Mouse (Mus musculus): ENCODE results near the gene Kctd11. TPM values are rescaled to one million over a fixed set of nuclear protein-coding genes. Genes with fewer than 3 reads are reported as not detected.

Kctd11 gene
- total and polyA plus RNA-seq, 3 experiments: 1.8 to 3.9 (median 2.1) TPM

GRCm38 (mm10) chr11:69913554-69914371 is 32.6 kb upstream of the Kctd11 start, which contains the start of gene Gps2:
Gps2 (plus strand) TSS chr11:69913888.
- DNase-seq (ENCODE audit: extremely low read depth): peak; percentile 97
- Histone ChIP-seq H3K4me3 (replicated peaks in 1 of 3; ENCODE audit: low read depth in 2 of 3, low read length in 2 of 3, poor library complexity in 1 of 3) (peak within 1 kb of the TSS; percentile 67 to 91 (median 79)), H3K27me3 (replicated peaks) (no peaks in the 10 kb centered on the region), H3K27ac (ENCODE audit: insufficient read depth, low read depth) (peak within 1 kb of the TSS; percentile 54), H3K79me2 (replicated peaks; ENCODE audit: control insufficient read depth, extremely low read depth, insufficient read depth, poor library complexity, severe bottlenecking) (peaks cover 28% of the 10 kb centered on the region), H3K36me3 (replicated peaks in 1 of 2; ENCODE audit: control insufficient read depth in 1 of 2, insufficient read depth in 1 of 2, low read length in 1 of 2) (peaks cover 82 to 92% of the 10 kb centered on the region in 2 experiments), H3K4me2 (ENCODE audit: insufficient read depth, low read depth, poor library complexity, severe bottlenecking) (peak within 1 kb of the TSS; percentile 81), H3K4me1 (ENCODE audit: control insufficient read depth in 1 of 2, insufficient read depth in 2 of 2) (peaks cover 21 to 54% of the 10 kb centered on the region in 2 experiments), H3K9ac (ENCODE audit: insufficient read depth, low read depth) (peak within 1 kb of the TSS; percentile 71), H3K9me3 (replicated peaks; ENCODE audit: low read length) (no peaks in the 10 kb centered on the region)
- in situ Hi-C loops (cut with MboI; ENCODE audit: low pct_ligation_motif_present, low pct_unique_long_range_greater_than_20kb, low sequenced_read_pairs) (no loop called here), dilution Hi-C loops (cut with MboI; ENCODE audit: extremely low pct_ligation_motif_present, extremely low pct_unique_long_range_greater_than_20kb, low sequenced_read_pairs) (no loop called here)
- TF ChIP-seq POLR2AphosphoS2 (IDR thresholded peaks at IDR 0.05; ENCODE audit: low read depth, low read length) (peak; percentile 97), JUND (conservative IDR thresholded peaks at IDR 0.05; ENCODE audit: low read depth, low read length) (no peak), NELFE (IDR thresholded peaks at IDR 0.05; ENCODE audit: low read depth, low read length) (peak; percentile 78), UBTF (IDR thresholded peaks at IDR 0.05; ENCODE audit: low read depth, low read length) (peak; percentile 75), IRF4 (IDR thresholded peaks at IDR 0.05; ENCODE audit: low read depth, low read length) (peak; percentile 71), MXI1 (IDR thresholded peaks at IDR 0.05; ENCODE audit: low read depth, low read length) (peak; percentile 98), BHLHE40 (IDR thresholded peaks at IDR 0.05; ENCODE audit: low read depth, low read length) (peak; percentile 74), MYC (IDR thresholded peaks at IDR 0.05; ENCODE audit: low read depth, low read length) (peak; percentile 98), ZC3H11A (IDR thresholded peaks at IDR 0.05; ENCODE audit: low read depth, low read length) (no peak), RCOR1 (conservative IDR thresholded peaks at IDR 0.05; ENCODE audit: low read depth, low read length) (no peak), USF2 (conservative IDR thresholded peaks at IDR 0.05; ENCODE audit: low read depth, low read length) (peak; percentile 46; the same call in 1 of the 2 replicates), MAX (IDR thresholded peaks at IDR 0.05; ENCODE audit: low read length) (peak; percentile 90), TBP (conservative IDR thresholded peaks at IDR 0.05; ENCODE audit: low read depth, low read length) (peak; percentile 71), ZKSCAN1 (IDR thresholded peaks at IDR 0.05; ENCODE audit: borderline replicate concordance, low read depth, low read length) (no peak), USF1 (IDR thresholded peaks at IDR 0.05; ENCODE audit: low read depth, low read length) (peak; percentile 80), POLR2A (IDR thresholded peaks at IDR 0.05; ENCODE audit: low read depth, low read length) (peak; percentile 86), SIN3A (IDR thresholded peaks at IDR 0.05; ENCODE audit: low read length) (peak; percentile 99), MAZ (IDR thresholded peaks at IDR 0.05; ENCODE audit: low read depth, low read length) (peak; percentile 81), GABPA (IDR thresholded peaks at IDR 0.05; ENCODE audit: insufficient replicate concordance, low read depth, low read length) (peak; percentile 43; the same call in 1 of the 2 replicates), ZMIZ1 (IDR thresholded peaks at IDR 0.05; ENCODE audit: low read depth, low read length) (peak; percentile 93), NRF1 (IDR thresholded peaks at IDR 0.05; ENCODE audit: low read depth, low read length) (peak; percentile 45), MEF2A (IDR thresholded peaks at IDR 0.05; ENCODE audit: borderline replicate concordance, low read depth, low read length) (no peak; the same call in 1 of the 2 replicates), CHD2 (IDR thresholded peaks at IDR 0.05; ENCODE audit: low read length) (peak; percentile 98), CTCF (conservative IDR thresholded peaks at IDR 0.05 in 1 of 2, IDR thresholded peaks at IDR 0.05 in 1 of 2; ENCODE audit: low read depth in 2 of 2, low read length in 2 of 2) (no peak), HCFC1 (IDR thresholded peaks at IDR 0.05; ENCODE audit: low read depth, low read length) (peak; percentile 96), CHD1 (IDR thresholded peaks at IDR 0.05; ENCODE audit: low read depth, low read length) (no peak), KAT2A (IDR thresholded peaks at IDR 0.05; ENCODE audit: insufficient replicate concordance, low read length) (peak; percentile 99), ELF1 (IDR thresholded peaks at IDR 0.05; ENCODE audit: low read depth, low read length) (peak; percentile 100), TCF12 (IDR thresholded peaks at IDR 0.05; ENCODE audit: low read depth, low read length) (peak; percentile 68), SMC3 (IDR thresholded peaks at IDR 0.05; ENCODE audit: low read depth, low read length) (no peak), MAFK (IDR thresholded peaks at IDR 0.05; ENCODE audit: insufficient replicate concordance, low read length) (no peak)
